Mouse (Mus musculus): ENCODE measurements around the gene Hus1b. TPM values are rescaled to one million over a fixed set of nuclear protein-coding genes. Genes with fewer than 3 reads are reported as not detected.

Gene Hus1b
- total and polyA plus RNA-seq, 3 experiments: 7.3 to 17.8 (median 9.0) TPM

- Histone ChIP-seq H3K36me3 (replicated peaks in 1 of 2; ENCODE audit: control insufficient read depth in 1 of 2, insufficient read depth in 1 of 2, low read length in 1 of 2) (no peaks in the 10 kb centered on the region), H3K9me3 (replicated peaks; ENCODE audit: low read length) (no peaks in the 10 kb centered on the region), H3K4me2 (ENCODE audit: insufficient read depth, low read depth, poor library complexity, severe bottlenecking) (peak overlapping the region; percentile 40; the same call in 1 of the 2 replicates), H3K27me3 (replicated peaks) (no peaks in the 10 kb centered on the region), H3K27ac (ENCODE audit: insufficient read depth, low read depth) (no peak overlapping the region), H3K79me2 (replicated peaks; ENCODE audit: control insufficient read depth, extremely low read depth, insufficient read depth, poor library complexity, severe bottlenecking) (no peaks in the 10 kb centered on the region), H3K4me3 (replicated peaks in 1 of 3; ENCODE audit: low read depth in 2 of 3, low read length in 2 of 3, poor library complexity in 1 of 3) (no peak overlapping the region), H3K9ac (ENCODE audit: insufficient read depth, low read depth) (no peak overlapping the region), H3K4me1 (ENCODE audit: control insufficient read depth in 1 of 2, insufficient read depth in 2 of 2) (peaks cover 2 to 14% of the 10 kb centered on the region in 2 experiments; a peak in 3 of 4 replicates)
- peak; percentile 26 for DNase-seq (ENCODE audit: extremely low read depth)
- in situ Hi-C loops (cut with MboI; ENCODE audit: low pct_ligation_motif_present, low pct_unique_long_range_greater_than_20kb, low sequenced_read_pairs): no loop called here
- dilution Hi-C loops (cut with MboI; ENCODE audit: extremely low pct_ligation_motif_present, extremely low pct_unique_long_range_greater_than_20kb, low sequenced_read_pairs): no loop called here
- TF ChIP-seq TCF12 (IDR thresholded peaks at IDR 0.05; ENCODE audit: low read depth, low read length) (peak; percentile 42; the same call in 1 of the 2 replicates), MYC (IDR thresholded peaks at IDR 0.05; ENCODE audit: low read depth, low read length) (peak; percentile 33; the same call in 1 of the 2 replicates), ELF1 (IDR thresholded peaks at IDR 0.05; ENCODE audit: low read depth, low read length) (no peak), EP300 (IDR thresholded peaks at IDR 0.05; ENCODE audit: low read length) (peak; percentile 75), ZKSCAN1 (IDR thresholded peaks at IDR 0.05; ENCODE audit: borderline replicate concordance, low read depth, low read length) (no peak), MAFK (IDR thresholded peaks at IDR 0.05; ENCODE audit: insufficient replicate concordance, low read length) (peak; percentile 51; the same call in 1 of the 2 replicates), BHLHE40 (IDR thresholded peaks at IDR 0.05; ENCODE audit: low read depth, low read length) (peak; percentile 87), MAX (IDR thresholded peaks at IDR 0.05; ENCODE audit: low read length) (no peak), RCOR1 (conservative IDR thresholded peaks at IDR 0.05; ENCODE audit: low read depth, low read length) (peak; percentile 63; the same call in 1 of the 2 replicates), USF2 (conservative IDR thresholded peaks at IDR 0.05; ENCODE audit: low read depth, low read length) (no peak), ETS1 (conservative IDR thresholded peaks at IDR 0.05; ENCODE audit: low read depth, low read length) (peak; percentile 52), IRF4 (IDR thresholded peaks at IDR 0.05; ENCODE audit: low read depth, low read length) (peak; percentile 61), NRF1 (IDR thresholded peaks at IDR 0.05; ENCODE audit: low read depth, low read length) (no peak)
Observed at GRCm38 (mm10) chr13:30994249-30994858, 46.8 kb upstream of the Hus1b start.

GRCm38 (mm10) chr13:30993819-30994218 lies 46.3 kb upstream of the Hus1b start:
- Histone ChIP-seq H3K27ac (ENCODE audit: insufficient read depth, low read depth) (no peak overlapping the region), H3K4me1 (ENCODE audit: control insufficient read depth in 1 of 2, insufficient read depth in 2 of 2) (peaks cover 2 to 12% of the 10 kb centered on the region in 2 experiments; a peak in 3 of 4 replicates), H3K79me2 (replicated peaks; ENCODE audit: control insufficient read depth, extremely low read depth, insufficient read depth, poor library complexity, severe bottlenecking) (no peaks in the 10 kb centered on the region), H3K4me3 (replicated peaks in 1 of 3; ENCODE audit: low read depth in 2 of 3, low read length in 2 of 3, poor library complexity in 1 of 3) (no peak overlapping the region), H3K4me2 (ENCODE audit: insufficient read depth, low read depth, poor library complexity, severe bottlenecking) (no peak overlapping the region), H3K9me3 (replicated peaks; ENCODE audit: low read length) (no peaks in the 10 kb centered on the region), H3K27me3 (replicated peaks) (no peaks in the 10 kb centered on the region), H3K9ac (ENCODE audit: insufficient read depth, low read depth) (no peak overlapping the region), H3K36me3 (replicated peaks in 1 of 2; ENCODE audit: control insufficient read depth in 1 of 2, insufficient read depth in 1 of 2, low read length in 1 of 2) (no peaks in the 10 kb centered on the region)
- in situ Hi-C loops (cut with MboI; ENCODE audit: low pct_ligation_motif_present, low pct_unique_long_range_greater_than_20kb, low sequenced_read_pairs) (no loop called here), dilution Hi-C loops (cut with MboI; ENCODE audit: extremely low pct_ligation_motif_present, extremely low pct_unique_long_range_greater_than_20kb, low sequenced_read_pairs) (no loop called here)
- peak; percentile 69 for DNase-seq (ENCODE audit: extremely low read depth)
- TF ChIP-seq MAFK (IDR thresholded peaks at IDR 0.05; ENCODE audit: insufficient replicate concordance, low read length) (no peak), KAT2A (IDR thresholded peaks at IDR 0.05; ENCODE audit: insufficient replicate concordance, low read length) (no peak), IRF4 (IDR thresholded peaks at IDR 0.05; ENCODE audit: low read depth, low read length) (peak; percentile 6; the same call in 1 of the 2 replicates), RAD21 (IDR thresholded peaks at IDR 0.05; ENCODE audit: low read depth, low read length) (peak; percentile 56), SMC3 (IDR thresholded peaks at IDR 0.05; ENCODE audit: low read depth, low read length) (peak; percentile 77), CTCF (conservative IDR thresholded peaks at IDR 0.05 in 1 of 2, IDR thresholded peaks at IDR 0.05 in 1 of 2; ENCODE audit: low read depth in 2 of 2, low read length in 2 of 2) (peak; percentile 75 to 82)
